Mouse (Mus musculus) liver, adult 2 months (tissue): ENCODE measurements at regions not wholly inside any gene's neighbourhood (a gene's known extent, or its start where the extent isn't known, plus 50 kb on each side); places are given as distances from the start of the nearest gene placed in this dataset.

Experiments used
- DNase-seq: peaks from one replicate; pipeline ENCODE4 v3.0.0-alpha.2; 2011; ENCODE audit warnings: low read depth, low spot score; ENCODE audit errors: extremely low read depth
- H3K27ac ChIP-seq: fragments of 200-500 bp; replicated peaks from 2 replicates; pipeline ENCODE4 v1.5.1; 2012; ENCODE audit warnings: low read depth, mild to moderate bottlenecking, control low read depth, inconsistent platforms, low read length; ENCODE audit not compliant: insufficient read depth
- H3K27me3 ChIP-seq: fragments of 200-500 bp; 2 replicates; pipeline ENCODE4 v1.6.1; 2012; ENCODE audit warnings: mild to moderate bottlenecking, moderate library complexity, low read length, inconsistent platforms; ENCODE audit not compliant: control insufficient read depth, insufficient read depth
- H3K36me3 ChIP-seq: fragments of 200-500 bp; 2 replicates; pipeline ENCODE4 v1.6.1; 2012; ENCODE audit warnings: low read length, inconsistent platforms; ENCODE audit not compliant: control insufficient read depth, insufficient read depth
- H3K4me1 ChIP-seq: fragments of 200-500 bp; 2 replicates; pipeline ENCODE4 v1.6.1; 2011; ENCODE audit warnings: low read length; ENCODE audit not compliant: control insufficient read depth, insufficient read depth
- H3K4me3 ChIP-seq: fragments of 200-500 bp; 2 replicates; pipeline ENCODE4 v1.5.1; 2011; ENCODE audit warnings: low read depth, mild to moderate bottlenecking, control low read depth, low read length, moderate library complexity; ENCODE audit not compliant: insufficient read depth
- H3K79me2 ChIP-seq: fragments of 200-500 bp; 2 replicates; pipeline ENCODE4 v1.6.1; 2012; ENCODE audit warnings: inconsistent platforms, mild to moderate bottlenecking, low read length, moderate library complexity; ENCODE audit not compliant: control insufficient read depth, insufficient read depth
- H3K9ac ChIP-seq: fragments of 200-500 bp; 2 replicates; pipeline ENCODE4 v1.6.1; 2012; ENCODE audit warnings: low read depth, mild to moderate bottlenecking, control low read depth, inconsistent platforms, low read length
- CTCF ChIP-seq: fragments of 200-500 bp; IDR thresholded peaks from 2 replicates; pipeline ENCODE4 v1.5.1; 2011; ENCODE audit warnings: low read depth, low read length, control low read depth
- POLR2A ChIP-seq: fragments of 200-500 bp; IDR thresholded peaks from 2 replicates; pipeline ENCODE4 v1.6.1; 2011; ENCODE audit warnings: low read length, control low read depth; ENCODE audit not compliant: insufficient read depth; ENCODE audit errors: extremely low read depth
- WGBS: fragments of 180-500 bp; shearing (Covaris S2); methylation state at CpG from one replicate; pipeline ENCODE4 v1.1.7; 2018; 5-methylcytosine and 5-hydroxymethylcytosine counted together

- no peak overlapping the region for H3K9ac ChIP-seq
- no peak for DNase-seq
- no peak overlapping the region for H3K27ac ChIP-seq
- no peaks in the 10 kb centered on the region for H3K4me1 ChIP-seq
- 69% methylated on average over 1 of the region's 1 CpGs for WGBS
- no peak overlapping the region for H3K4me3 ChIP-seq
- no peaks in the 10 kb centered on the region for H3K27me3 ChIP-seq
- no peaks in the 10 kb centered on the region for H3K79me2 ChIP-seq
- TF ChIP-seq CTCF (no peak), POLR2A (no peak)
- no peaks in the 10 kb centered on the region for H3K36me3 ChIP-seq
Observed at GRCm38 (mm10) chr12:45689291-45689690, 614.8 kb upstream of the Stxbp6 start.

GRCm38 (mm10) chr12:45686765-45687164, 612.3 kb upstream of the Stxbp6 start:
- H3K4me1 ChIP-seq, result no peaks in the 10 kb centered on the region
- TF ChIP-seq POLR2A, result no peak
- no peak overlapping the region for H3K4me3 ChIP-seq

GRCm38 (mm10) chr12:45672361-45672760, 597.9 kb upstream of the Stxbp6 start:
- no peaks in the 10 kb centered on the region for H3K36me3 ChIP-seq
- no peaks in the 10 kb centered on the region for H3K79me2 ChIP-seq
- H3K27me3 ChIP-seq, result no peaks in the 10 kb centered on the region
- no peak overlapping the region for H3K27ac ChIP-seq
- no peak overlapping the region for H3K4me3 ChIP-seq
- no peak for DNase-seq
- 65% methylated on average over 3 of the region's 3 CpGs for WGBS
- no peak overlapping the region for H3K9ac ChIP-seq
- TF ChIP-seq POLR2A (no peak), CTCF (no peak)
- no peaks in the 10 kb centered on the region for H3K4me1 ChIP-seq

More at GRCm38 (mm10) chr12:45686765-45687164, 612.3 kb upstream of the Stxbp6 start:
- no peaks in the 10 kb centered on the region for H3K27me3 ChIP-seq
- DNase-seq, result no peak
- H3K36me3 ChIP-seq, result no peaks in the 10 kb centered on the region
- H3K9ac ChIP-seq, result no peak overlapping the region
- no peak overlapping the region for H3K27ac ChIP-seq
- H3K79me2 ChIP-seq, result no peaks in the 10 kb centered on the region

- WGBS, result 73% methylated on average over 4 of the region's 4 CpGs
- Histone ChIP-seq H3K36me3 (no peaks in the 10 kb centered on the region), H3K79me2 (no peaks in the 10 kb centered on the region), H3K4me1 (no peaks in the 10 kb centered on the region), H3K27me3 (no peaks in the 10 kb centered on the region), H3K27ac (no peak overlapping the region), H3K4me3 (no peak overlapping the region), H3K9ac (no peak overlapping the region)
- DNase-seq, result no peak
- TF ChIP-seq POLR2A, result no peak
- TF ChIP-seq CTCF, result no peak
Observed at GRCm38 (mm10) chr12:45671554-45671948, 597.0 kb upstream of the Stxbp6 start.

GRCm38 (mm10) chr12:45670874-45671553, 596.5 kb upstream of the Stxbp6 start:
- no peak for TF ChIP-seq POLR2A
- TF ChIP-seq CTCF, result no peak
- H3K9ac ChIP-seq, result no peak overlapping the region
- DNase-seq, result no peak
- H3K27me3 ChIP-seq, result no peaks in the 10 kb centered on the region
- no peaks in the 10 kb centered on the region for H3K79me2 ChIP-seq
- H3K27ac ChIP-seq, result no peak overlapping the region
- WGBS, result 77% methylated on average over 13 of the region's 13 CpGs
- H3K4me1 ChIP-seq, result no peaks in the 10 kb centered on the region
- H3K36me3 ChIP-seq, result no peaks in the 10 kb centered on the region
- H3K4me3 ChIP-seq, result no peak overlapping the region

- H3K79me2 ChIP-seq, result no peaks in the 10 kb centered on the region
- no peaks in the 10 kb centered on the region for H3K27me3 ChIP-seq
- H3K36me3 ChIP-seq, result no peaks in the 10 kb centered on the region
- no peak for TF ChIP-seq CTCF
- no peak overlapping the region for H3K27ac ChIP-seq
- H3K4me3 ChIP-seq, result no peak overlapping the region
- no peak overlapping the region for H3K9ac ChIP-seq
- DNase-seq, result no peak
- WGBS, result 78% methylated on average over 6 of the region's 6 CpGs
- no peaks in the 10 kb centered on the region for H3K4me1 ChIP-seq
Observed at GRCm38 (mm10) chr12:45670246-45670873, 595.9 kb upstream of the Stxbp6 start.
